18 mouse cellular contexts compared by ENCODE assay signal in genomic region chr16:34267751-34268150, GRCm38 (mm10).
DNase-seq lines count a peak whose midpoint lies in the region; ATAC-seq and TF ChIP-seq lines count a peak whose summit lies in the region.
"Had no signal": no experiment of that assay in that cellular context is flagged by ENCODE, and none has a peak within 500 bp of the region (broad histone marks: within the 10 kb centered on the region; RNA-seq: fewer than 3 reads in every experiment).

No protein-coding gene starts in this region.

- no peak for ATAC-seq in Patski
- ATAC-seq: activated CD4-positive, CD25-positive, alpha-beta regulatory T cell, adult 4 months had no signal

- intact Hi-C loops in gastrocnemius, adult 2 months (cut with DNase I) = no loop called here

- H3K27me3 ChIP-seq in Patski = no peaks in the 10 kb centered on the region
- H3K27me3 ChIP-seq: hindbrain, embryonic 15.5 days; limb, embryonic 15.5 days; neural tube, embryonic 15.5 days had no signal

- no peak overlapping the region for H3K4me3 ChIP-seq in gastrocnemius, adult 2 months
- H3K4me3 ChIP-seq in layer of hippocampus, adult 2 months = no peak overlapping the region
- H3K4me3 ChIP-seq: hindbrain, embryonic 15.5 days; limb, embryonic 15.5 days; midbrain, embryonic 10.5 days; neural tube, embryonic 15.5 days had no signal

- no peak for DNase-seq in gastrocnemius, adult 2 months
- no peak for DNase-seq in gastrocnemius, postnatal 4 days (ENCODE audit: low spot score in 2 of 2)
- no peak for DNase-seq in layer of hippocampus, adult 2 months (ENCODE audit: low spot score in 2 of 2)
- DNase-seq in layer of hippocampus, postnatal 10 days (ENCODE audit: low spot score in 2 of 2) = no peak
- peak; percentile 39 for DNase-seq in 3T3-L1 (ENCODE audit: low read depth, low spot score)
- no peak for DNase-seq in Patski (ENCODE audit: low read depth, low spot score)
- DNase-seq in urinary bladder, postnatal 10 days (ENCODE audit: low spot score) = no peak
- DNase-seq in adipocyte (ENCODE audit: low spot score) = no peak
- DNase-seq: adrenal gland, postnatal 36 days; cerebellum, postnatal 14 days; gastrocnemius, postnatal 36 days; lung, postnatal 36 days; right cerebral cortex, adult 18-20 months had no signal

- in situ Hi-C loops in Patski (cut with MboI; ENCODE audit: low pct_unique_long_range_greater_than_20kb) = no loop called here

- TF ChIP-seq CTCF in gastrocnemius, adult 2 months (IDR thresholded peaks at IDR 0.05) = peak; percentile 30; the same call in 1 of the 2 replicates
- peak; percentile 68 for TF ChIP-seq CTCF in layer of hippocampus, adult 2 months (conservative IDR thresholded peaks at IDR 0.05)
- peak; percentile 56 for TF ChIP-seq CTCF in Patski (IDR thresholded peaks at IDR 0.05)

- POLR2A ChIA-PET in Patski (lab: Charles Lee) = no interaction called here

- CTCF ChIA-PET in Patski (lab: Charles Lee) = no interaction called here

- no peak overlapping the region for H3K27ac ChIP-seq in gastrocnemius, adult 2 months
- no peak overlapping the region for H3K27ac ChIP-seq in layer of hippocampus, adult 2 months
- H3K27ac ChIP-seq: hindbrain, embryonic 15.5 days; limb, embryonic 15.5 days; midbrain, embryonic 10.5 days; neural tube, embryonic 15.5 days had no signal
